Mouse (Mus musculus): ENCODE data around the gene Ola1. TPM values are rescaled to one million over a fixed set of nuclear protein-coding genes. Genes with fewer than 3 reads are reported as not detected.

Ola1 gene
- 10 to 100 TPM; 54.7 to 55.2 TPM for total RNA-seq (2021)
- long read RNA-seq, experiment 1, transcript Ola1-201 (11 exons, 2,175 nt): major isoform, 48 of 56 reads
- long read RNA-seq, experiment 1, partial matches to known transcripts: 0 of 56 reads
- long read RNA-seq, experiment 1, other reads (novel, unspliced or antisense): 6 of 56 reads
- long read RNA-seq, experiment 2, transcript Ola1-201 (11 exons, 2,175 nt): major isoform, 9 of 14 reads
- long read RNA-seq, experiment 2, partial matches to known transcripts: 2 of 14 reads
- long read RNA-seq, experiment 2, other reads (novel, unspliced or antisense): 3 of 14 reads

DNA sequence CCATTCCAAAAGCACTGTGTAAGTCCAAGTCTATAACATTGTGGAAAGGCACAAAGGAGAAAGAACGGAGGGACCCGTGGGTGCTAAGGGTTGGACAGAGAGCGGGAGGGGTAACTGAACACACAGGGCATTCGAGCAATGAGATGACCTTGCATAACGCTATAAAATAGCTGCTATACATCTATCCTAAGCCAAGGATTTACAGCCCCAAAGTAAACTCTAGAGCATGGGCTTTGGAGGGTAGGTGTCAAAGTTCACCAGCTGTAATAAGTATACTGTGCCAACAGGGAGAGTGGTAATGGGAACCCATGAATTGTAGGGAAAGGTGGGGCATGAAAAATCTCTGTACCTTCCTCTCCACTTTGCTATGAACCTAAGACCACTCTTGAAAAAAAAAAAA, at the start of gene Ola1:
TSS of gene Ola1 (minus strand) at position 12 of the 400 bp plus-strand sequence.
- DNase-seq: no peak

DNA sequence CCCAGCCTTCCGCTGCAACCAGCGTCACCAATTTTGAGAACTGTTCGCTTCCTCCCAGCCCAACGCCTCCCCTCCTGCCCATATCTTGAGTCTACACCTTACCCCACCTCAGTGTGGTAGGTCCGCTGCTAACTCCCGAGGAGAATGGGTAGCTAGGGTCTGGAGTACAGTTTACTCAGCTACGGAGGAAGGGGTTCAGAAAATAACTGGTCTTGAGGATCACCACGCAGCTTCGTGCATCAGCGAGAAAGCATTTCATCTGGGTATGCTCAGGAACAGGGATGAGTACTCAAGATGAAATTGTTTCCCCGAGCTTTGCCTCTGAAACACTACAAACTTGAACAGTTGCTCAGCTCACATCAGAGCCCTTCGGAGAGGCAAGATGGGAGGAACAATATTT, 49.6 kb upstream of the Ola1 start:
- DNase-seq: no peak

DNA sequence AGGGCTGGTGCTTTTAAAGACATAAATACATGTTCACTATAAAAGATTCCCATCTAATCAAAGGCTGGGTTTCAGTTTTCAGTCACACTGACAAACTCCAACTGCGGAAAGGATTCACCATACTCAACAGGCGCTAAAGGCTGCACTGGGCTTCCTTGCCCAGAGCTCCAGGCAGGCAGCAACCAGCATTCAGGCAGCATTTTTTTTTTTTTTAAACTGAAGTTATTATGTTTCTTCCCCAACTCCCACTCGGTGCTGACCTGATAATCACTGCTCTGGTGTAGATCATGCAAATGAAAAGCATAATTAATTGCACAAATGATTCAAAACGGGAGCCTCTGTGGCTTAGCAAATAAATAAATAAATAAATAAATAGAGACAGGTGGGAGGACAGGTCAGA, 49.1 kb upstream of the Ola1 start:
- no peak for DNase-seq

DNA sequence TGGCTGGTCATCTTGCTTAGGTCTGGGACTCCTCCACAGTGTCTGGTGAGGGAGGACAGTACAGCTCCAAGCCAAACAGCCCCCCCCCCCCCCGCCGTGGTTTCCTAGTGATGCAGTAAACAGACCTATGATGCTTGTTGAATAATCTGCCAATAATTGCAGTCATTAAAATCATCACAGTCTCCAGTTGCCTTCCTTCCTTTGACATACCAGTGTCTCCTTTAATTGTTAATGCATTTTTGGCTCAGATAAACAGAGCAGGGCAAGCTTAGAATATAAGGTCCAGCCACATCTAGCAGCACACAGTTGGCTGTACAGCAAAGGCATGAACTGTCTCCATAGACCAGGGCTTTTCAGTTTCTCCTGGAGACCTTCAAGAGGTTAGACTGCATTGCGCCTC, 48.5 kb upstream of the Ola1 start:
- DNase-seq: no peak

DNA sequence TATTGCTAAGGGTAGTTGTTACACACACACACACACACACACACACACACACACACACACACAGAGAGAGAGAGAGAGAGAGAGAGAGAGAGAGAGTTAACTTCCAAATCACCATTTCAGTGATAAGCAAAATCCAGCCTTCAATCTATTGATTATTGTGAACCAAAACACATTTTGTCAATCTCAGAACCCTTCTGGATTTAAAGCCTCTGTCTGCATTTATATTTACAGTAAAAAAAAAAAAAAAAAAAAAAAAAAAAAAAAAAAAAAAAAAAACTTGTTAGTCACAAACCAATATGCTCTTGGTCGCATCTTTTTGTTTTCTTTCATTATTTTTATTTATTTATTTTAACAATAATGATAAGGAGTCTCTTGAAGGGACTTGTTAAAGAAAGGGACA, 47.9 kb upstream of the Ola1 start:
- no peak for DNase-seq

DNA sequence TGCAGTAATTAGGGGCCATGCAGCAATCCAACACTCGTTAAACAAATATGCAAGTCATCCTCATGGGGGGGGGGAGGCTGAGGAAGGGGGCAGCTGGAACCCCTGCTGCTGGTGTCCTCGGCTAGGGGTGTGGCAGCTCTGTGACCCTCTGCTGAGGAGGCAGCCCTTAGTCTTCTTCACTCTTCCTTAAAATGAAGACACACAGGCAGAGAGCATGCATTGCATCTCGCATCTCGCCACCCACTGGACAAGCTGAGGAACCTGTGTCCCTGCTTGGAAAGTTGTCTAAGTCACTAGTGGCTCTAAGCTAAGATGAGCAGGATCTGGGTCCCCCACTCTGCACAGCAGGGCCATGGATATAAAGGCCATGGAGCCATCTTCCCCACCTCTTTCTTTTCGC, 47.3 kb upstream of the Ola1 start:
- DNase-seq: no peak

DNA sequence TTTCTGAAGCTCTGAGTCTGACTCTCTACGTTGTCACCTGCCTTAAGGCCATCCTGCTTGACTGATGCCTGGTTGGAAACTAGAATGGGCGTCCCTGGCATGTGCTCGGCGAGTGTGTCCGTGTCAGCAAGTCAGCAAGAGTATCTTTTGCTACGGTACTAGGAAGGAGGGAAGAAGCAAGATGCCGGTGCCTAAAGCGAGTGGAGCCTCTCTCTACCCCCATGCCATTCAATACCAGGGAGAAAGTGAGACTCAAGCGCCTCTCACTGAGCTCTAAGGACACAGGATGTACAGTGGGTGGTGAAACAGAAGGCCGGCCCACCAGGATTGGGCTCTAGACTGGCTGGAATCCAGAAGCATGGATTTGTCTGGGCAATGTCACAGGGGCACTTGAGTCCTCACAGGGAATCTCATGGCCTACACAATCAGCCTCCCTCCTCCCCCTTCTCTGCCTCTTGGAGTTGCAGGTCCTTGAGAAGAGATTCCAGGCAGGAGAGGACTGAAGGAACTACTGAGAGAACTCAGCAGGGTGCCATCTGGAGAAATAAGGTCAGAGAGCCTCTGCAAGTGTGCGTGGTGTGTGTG, 46.0 kb upstream of the Ola1 start:
- no peak for DNase-seq

DNA sequence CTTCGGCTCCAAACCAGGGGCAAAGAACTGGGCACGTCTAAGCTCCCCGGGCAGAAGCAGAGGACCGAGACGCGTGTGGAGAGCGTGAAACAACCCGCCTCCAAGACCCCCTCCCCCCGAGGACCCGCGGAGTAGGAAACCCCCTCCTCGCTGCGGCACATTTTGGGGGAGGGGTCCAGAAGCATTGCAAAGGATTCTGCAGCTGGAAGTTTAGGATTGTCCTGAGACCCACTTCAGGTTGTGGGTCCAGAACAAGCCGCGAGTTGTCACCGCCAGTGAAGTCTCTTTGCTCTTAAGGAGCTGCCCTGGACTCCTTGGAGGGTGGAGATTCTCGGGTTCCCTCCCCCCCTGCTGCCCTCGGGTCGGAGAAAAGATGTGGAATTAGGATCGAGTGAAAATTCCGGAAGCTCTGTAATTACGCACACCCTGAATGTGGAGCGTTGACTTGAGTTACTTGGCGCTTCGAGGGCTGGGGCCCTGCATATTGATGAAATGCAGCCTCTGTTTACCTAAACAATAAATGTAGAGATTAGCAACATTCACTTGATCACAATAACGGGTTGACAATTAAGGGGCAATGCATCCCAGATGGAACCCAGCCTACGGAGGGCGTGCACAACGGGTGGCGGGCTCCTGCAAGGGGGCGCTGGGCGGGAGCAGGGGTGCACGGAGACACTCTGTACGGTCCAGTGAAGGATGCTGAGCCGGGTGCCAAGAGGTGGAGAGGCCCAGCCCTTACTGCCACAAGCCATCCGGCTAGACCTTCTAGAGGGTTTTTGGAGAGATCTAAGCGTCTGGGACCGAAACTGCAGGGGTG, 45.3 kb upstream of the Ola1 start:
- DNase-seq: no peak

DNA sequence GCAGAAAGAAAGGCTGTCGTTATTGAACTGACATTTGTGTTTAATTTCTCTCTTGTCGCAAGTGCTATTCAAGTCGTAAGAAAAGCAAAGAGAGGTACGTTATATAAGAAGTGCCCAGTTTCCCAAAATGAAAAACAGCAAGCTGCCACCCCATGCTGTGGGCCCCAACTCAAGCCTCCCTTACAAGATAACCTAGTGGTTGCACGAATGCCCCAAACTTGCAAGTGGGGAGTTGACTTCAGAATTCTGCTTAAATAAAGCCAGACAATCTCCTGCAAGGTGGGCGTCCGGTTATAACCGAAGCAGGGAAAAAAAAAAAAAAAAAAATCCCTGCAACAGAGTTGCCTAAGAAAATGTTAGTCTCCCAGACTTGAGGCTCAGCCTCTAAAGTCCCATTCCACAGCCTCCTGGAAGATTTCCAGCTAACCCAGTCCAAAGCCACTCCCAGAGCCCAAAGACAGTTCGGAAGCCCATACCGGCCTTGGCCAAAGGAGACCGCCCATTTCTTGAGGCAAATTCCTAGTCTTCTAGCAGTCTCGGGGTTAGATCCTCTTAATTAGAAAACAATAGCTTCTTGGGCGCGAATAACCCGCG, 44.5 kb upstream of the Ola1 start:
- DNase-seq: no peak

DNA sequence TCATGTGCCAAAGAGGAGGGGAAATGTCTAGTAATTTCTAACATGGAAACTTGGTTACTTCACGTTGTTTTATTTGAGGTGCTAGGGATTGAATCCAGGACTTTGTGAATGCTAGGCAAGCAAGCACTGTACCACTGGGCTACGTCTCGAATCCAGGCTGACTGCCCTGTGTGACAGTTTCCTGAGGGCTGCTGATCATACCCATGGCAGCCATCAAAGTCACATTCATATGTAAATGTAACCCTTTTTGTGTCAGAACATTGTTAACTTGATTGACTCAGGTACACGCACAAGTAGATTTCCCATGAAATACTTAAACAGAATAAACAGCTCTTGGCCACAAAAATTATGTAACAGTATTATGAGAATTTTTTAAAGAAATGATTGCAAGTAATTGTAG, 30.0 kb upstream of the Ola1 start:
- no peak for DNase-seq

DNA sequence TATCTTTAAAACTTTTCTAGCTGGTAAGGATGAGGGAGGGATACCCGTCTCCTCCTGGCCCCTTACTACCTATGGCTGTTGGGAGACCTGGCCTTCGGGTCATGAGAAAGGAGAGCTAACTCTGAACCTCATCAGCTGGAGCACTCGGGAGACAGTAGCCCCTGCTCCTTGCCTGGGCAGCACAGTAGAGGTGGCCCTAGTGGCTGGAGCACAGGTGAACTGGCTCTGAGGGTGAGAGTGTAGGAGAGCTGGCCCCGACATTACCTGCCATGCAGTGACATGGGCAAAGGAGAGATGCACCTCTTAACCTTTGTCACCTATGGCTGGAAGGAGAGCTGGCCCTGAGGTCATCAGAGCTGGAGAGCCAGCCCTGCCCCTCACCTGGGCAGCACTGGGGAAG, 22.6 kb upstream of the Ola1 start:
- DNase-seq: no peak

DNA sequence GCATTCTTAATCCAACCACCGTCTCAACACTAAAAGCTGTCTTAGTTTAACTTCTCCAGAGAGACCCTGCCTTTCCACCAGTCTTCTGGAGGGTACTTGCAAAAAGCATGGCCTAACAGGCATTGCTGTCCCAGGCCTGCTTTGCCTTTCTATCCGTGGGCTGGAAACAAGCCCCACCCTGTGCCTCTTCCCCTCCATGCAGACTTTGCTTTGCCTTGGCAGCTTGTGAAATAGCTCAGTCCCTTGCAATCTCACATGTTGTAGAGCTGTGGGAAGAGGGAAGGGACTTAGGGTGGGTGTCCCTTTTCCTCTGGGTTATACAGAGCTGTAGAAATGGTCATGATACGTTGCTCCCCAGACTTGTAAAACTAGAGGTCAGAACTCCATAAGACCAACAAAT, 12.4 kb upstream of the Ola1 start:
- DNase-seq: no peak

DNA sequence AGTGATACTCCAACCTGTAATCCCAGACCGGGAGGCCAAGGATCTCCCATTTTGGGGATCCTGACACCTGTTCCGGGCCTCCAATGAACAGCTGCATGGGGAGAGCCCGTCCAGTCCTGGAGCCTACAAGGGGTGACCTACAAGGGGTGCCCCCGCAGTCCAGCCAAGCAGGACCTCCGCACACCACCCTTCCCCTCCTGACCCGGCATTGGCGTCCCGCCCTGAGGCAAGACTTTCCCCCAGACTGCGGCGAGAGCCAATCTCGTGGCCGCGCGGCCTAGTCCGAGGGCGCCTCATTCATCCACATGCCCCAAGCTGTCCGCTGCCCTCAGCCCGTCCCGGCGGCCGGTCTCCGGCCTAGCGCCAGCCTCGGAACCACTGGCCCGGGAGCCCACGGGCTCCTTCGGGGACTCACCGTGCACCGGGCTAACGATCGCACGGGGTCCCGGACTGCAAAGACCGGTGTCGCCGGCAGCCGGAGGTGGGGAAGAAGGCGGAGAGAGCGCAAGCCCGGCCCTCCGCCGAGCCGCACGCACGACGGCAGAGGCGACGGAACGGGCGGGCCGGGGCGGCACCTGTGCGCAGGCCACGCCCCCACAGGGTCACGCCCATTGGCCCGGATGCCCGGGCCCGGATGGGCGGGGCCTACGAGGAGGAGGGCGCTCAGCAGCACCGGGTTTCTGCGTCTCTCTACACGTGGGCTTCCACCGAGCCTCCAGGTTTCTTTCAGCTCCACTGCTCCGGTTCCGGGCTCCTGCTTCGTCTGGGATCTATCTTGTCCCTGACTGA, 4.7 kb downstream of the Ola1 start:
- peak; percentile 97 for DNase-seq

DNA sequence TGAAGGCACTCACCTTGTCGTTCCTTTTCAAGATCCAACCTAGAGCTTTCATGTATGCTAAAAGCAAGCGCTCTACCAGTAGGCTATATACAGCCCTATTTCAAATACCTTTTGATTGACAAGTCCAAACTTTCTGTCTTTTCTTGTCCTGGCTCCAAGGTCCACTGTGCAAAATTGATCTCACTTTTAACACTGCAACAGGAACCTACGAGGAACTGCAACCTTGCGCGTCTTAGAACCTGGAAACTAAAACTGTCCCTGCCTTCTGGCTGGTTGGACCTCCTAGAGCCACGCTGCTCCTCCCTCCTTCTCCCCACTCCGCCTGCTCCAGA, 5.2 kb downstream of the Ola1 start:
- no peak for DNase-seq

DNA sequence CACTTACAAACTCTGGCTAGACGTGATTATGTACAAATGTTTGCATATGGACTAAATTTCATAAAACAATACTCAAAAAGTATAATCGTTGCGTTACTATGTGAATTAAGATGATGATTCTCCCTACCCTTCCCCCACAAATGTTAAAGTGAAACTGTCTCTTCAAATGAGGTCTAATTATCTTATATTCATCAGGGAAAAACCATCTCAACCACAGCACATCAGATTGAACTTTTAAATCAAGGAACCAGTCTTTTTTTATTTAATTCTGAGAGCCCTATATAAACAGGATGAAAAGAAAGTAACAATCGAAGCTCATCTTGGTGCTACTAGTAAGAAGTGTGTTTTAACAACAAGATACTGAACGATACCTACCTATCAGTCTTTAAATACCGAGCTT, 14.4 kb downstream of the Ola1 start:
- no peak for DNase-seq

DNA sequence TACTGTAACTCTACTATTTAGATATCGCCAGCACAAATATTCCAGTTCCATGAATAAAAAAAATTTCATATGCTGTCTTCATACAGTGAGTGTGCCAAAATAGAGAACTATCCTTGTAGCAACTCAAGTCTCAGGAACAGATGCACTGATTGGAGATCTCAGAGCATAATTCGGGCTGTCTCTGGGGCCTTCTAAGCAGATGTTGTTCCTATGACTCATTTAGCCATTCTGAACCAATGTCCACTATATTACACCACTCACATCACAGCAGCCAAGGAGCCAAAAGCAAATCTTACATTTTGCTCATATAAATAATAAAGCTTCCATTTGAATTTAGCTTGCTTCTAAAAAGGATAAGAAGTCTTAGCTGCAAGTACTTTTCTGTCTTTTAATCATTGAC, 30.2 kb downstream of the Ola1 start:
- no peak for DNase-seq

DNA sequence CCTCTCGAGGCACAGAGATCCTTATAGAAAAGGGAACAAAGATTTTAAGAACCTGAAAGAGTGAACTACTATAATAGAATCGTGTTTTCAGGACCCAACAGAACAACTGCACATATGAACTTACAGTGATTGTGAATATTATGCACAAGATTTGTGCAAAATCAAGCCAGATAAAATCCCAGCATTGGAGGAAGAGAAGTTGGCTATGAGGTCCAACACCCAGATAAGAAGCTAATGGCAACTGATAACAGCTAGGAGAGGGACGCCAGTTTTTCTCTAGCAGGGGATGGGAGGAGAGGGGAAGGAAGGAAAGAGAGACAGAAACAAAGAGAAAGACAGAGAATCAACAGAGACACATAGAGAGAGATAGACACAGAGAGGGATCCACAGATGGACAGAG, 33.5 kb downstream of the Ola1 start:
- no peak for DNase-seq

DNA sequence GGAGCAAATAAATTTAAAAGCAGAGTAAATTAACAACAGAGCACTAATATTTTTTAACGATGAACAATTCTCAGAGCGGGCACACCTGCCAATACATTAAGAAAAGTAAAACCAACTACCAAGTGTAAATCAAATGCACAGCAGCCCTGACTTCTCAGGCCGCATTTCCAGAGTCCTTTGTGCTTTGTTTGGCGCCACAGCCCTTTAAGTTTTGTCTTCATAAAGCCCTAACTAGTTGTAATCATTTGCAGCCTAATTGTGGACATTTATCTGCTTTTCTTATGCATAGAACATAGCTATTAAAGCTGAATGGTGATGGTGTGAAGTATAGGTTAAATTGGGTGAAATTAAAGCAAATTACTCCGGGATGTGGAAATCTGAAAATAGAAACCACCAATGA, 49.2 kb downstream of the Ola1 start:
- DNase-seq: no peak

DNA sequence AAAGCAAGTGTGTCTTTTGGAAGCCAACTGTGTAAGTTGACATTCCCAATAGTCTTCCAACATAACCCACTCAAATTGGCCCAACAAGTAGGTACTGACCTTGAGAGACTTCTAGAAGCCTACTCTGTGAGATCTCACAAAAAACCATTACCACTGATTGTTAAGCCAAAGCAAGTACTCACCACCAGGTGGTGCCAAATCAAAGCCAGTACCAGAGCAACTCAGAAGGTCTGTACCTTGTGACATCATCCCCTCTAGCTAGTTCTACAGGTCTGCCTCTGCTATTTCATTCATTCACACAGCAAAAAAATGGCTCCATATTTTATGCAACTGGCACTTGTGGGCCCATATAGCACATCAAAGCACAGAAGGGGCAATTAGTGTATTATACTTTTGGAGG, 51.6 kb downstream of the Ola1 start:
- DNase-seq: peak; percentile 73

DNA sequence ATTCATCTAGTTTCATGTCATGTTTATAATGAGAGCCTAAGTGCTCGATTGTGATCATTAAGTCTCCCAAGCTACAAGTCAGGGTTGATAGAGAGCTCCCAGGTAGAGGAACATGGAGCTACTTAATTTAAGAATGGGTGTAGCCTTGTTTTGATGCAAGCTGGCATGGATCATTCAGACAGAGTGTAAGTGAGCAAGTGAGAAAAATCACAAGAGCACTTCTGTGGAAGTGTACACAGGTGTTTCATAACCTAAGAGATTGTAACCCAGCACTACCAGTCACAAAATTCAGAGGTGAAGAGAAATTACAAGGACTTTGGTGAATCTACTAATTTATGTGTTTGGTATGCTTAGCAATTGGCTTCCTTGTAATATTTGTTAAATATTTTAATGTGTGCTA, 54.1 kb downstream of the Ola1 start:
- DNase-seq: no peak

DNA sequence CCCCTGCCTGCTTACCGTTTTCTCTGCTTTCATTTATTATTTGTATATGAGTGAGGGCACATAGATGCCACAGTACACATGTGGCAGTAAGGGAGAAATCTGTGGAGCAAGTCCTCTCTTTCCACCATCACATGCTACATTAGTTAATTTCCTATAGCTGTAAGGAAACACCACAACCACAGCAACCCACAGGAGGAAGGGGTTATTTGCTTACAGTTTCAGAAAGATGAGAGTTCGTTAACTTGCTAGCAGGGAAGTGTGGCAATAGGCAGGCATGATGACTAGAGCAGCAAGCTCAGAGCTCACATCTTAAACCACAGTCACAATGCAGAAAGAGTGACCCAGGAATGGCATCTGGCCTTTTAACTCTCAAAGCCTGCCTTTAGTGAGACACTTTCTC, 58.0 kb downstream of the Ola1 start:
- DNase-seq: no peak

DNA sequence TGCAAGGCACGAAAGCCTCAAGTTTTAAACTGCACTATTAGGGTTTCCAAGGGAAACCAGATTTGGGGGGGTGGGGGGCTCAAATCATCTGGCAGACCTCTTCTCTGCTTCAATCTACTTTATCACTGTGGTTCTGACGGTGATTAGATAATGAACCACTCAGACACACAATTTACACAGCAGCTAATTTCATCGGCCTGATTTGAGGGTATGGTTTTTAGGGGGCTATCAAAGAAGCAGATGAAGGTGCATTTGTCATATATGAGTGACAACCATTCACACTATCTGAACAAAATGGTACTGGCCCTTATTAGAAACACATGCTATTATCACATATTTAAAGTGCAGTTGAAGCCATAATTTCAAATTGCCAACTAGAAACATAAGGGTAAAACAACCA, 61.5 kb downstream of the Ola1 start:
- DNase-seq: no peak

DNA sequence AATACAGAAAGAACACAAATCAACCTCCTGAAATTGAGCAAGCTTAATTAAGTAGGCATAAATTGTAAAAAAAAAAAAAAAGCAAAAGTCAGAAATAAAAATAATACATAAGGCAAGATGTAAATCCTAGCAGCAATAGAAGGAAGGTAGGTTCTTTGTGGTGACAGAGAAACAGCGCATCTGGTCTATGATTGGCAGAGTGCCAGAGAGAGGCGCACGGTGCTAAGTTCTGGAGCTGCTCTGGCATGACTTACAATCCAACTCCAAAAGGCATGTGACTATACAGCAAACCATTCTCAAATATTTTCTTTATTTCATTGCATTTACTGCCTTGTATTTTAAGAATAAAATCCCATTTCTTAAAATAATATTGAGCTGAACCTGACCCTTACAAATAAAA, 68.2 kb downstream of the Ola1 start:
- DNase-seq: no peak

Data from adrenal gland, postnatal 10 days (tissue).